Mouse (Mus musculus) ES-E14 (cell line): ENCODE measurements around the gene Pgk1.

ENCODE experiments used
- CHD2 ChIP-seq: IDR thresholded peaks from 2 replicates; pipeline ENCODE4 v1.6.1; 2014; ENCODE audit warnings: mild to moderate bottlenecking, low read depth, low read length, inconsistent platforms
- HCFC1 ChIP-seq: IDR thresholded peaks from 2 replicates; pipeline ENCODE4 v1.6.1; 2012; ENCODE audit warnings: low read length, inconsistent platforms, borderline replicate concordance; ENCODE audit not compliant: insufficient read depth
- ZNF384 ChIP-seq: IDR thresholded peaks from 2 replicates; pipeline ENCODE4 v1.6.1; 2012; ENCODE audit warnings: low read depth, low read length, inconsistent platforms

DNA sequence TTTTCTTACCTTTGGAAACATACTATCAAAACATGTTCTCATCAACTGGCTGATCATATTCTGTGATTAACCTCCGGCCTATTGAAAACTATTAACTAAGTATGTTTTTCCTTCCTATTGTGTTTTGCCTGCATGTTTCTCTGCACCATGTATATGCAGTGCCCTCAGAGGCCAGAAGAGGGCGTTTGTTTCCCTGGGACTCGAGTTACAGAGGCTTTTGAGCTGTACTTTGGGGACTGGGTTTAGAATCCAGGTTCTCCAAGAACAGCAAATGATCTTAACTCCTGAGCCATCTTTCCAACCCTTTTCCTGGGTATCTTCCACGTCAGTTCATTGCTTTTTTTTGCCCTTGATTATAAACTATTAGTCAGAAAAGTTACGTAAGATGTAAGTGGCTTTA, 10.4 kb downstream of the Pgk1 start:
- TF ChIP-seq ZNF384 (no peak), HCFC1 (no peak), CHD2 (no peak)
